Mouse (Mus musculus) gastrocnemius, postnatal 36 days (tissue): ENCODE results near the gene Gm49486. TPM values are rescaled to one million over a fixed set of nuclear protein-coding genes. Genes with fewer than 3 reads are reported as not detected.
"Not testable (repeated sequence)": the region's sequence is repeated elsewhere in the genome, so short reads cannot be mapped to it uniquely, and the experiment has no call there.

ENCODE experiments used
- DNase-seq, 2 experiments: peaks; one replicate each; pipeline ENCODE4 v3.0.0; 2022
- intact Hi-C: fragments of 180-260 bp; cut with DNase I; formaldehyde crosslinking; loops from one replicate; pipeline ENCODE4 v1.15.1; 2025
- total RNA-seq, 2 experiments: library from RNA; stranded (reverse); gene quantifications; 2 replicates each; pipeline ENCODE4 v1.2.3; 2021

The Gm49486 gene
- total RNA-seq, 2 experiments from 2014 or later = 0.46 TPM; not detected in 1

DNA sequence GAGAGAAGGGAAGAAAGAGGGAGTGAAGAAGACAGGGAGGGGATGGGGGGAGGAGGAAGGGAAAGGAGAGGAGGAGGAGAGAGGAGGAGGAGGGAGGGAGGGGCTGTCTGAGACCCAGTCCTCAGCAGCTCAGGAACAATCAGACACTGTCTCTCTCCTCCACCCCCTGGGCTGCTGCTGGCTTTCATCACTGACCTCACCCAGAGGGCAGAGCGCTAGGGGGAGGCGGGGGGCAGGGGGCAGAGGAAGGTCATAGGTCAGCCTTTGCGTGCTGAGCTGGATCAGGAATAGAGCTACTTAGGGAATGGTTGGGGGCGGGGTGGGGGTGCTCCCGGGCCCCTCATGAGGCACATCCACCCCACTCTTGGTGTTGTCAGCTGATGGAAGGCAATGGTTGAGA lies 5.5 kb upstream of the Gm49486 start:
- no peak for DNase-seq
- intact Hi-C loops = loop anchor here (5.0 kb wide), 1 partner anchor 244 kb away; no protein-coding TSS in a partner anchor

- intact Hi-C loops = loop anchor here (5.0 kb wide), 1 partner anchor 243 kb away; no protein-coding TSS in a partner anchor
- DNase-seq = peak; percentile 76 to 84
Measured at GRCm38 (mm10) chr15:79224685-79225084, 4.5 kb upstream of the Gm49486 start.

- intact Hi-C loops, DNase-seq: not testable (repeated sequence)
Measured at GRCm38 (mm10) chr15:79225780-79226179, 3.4 kb upstream of the Gm49486 start.

GRCm38 (mm10) chr15:79235268-79235667 lies 6.1 kb downstream of the Gm49486 start:
- intact Hi-C loops = no loop called here
- no peak for DNase-seq

DNA sequence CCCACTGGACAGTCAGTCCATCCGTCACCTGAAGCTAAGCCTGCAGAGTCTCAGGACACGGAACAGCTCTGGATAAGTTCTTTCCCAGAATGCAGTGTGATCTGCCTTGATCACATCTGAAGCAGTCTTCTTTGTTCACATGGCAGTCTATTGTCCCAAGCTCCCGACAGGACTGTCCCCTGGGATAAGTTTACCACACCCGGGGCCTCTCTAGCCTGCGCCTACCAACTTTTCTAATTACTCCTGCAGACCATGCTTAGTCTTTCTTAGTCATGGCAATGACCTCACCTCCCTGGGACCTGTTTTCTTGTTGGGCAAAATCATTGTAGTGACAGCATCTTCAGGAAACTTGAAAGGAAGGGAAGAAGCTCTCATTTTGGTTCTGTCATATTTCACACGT lies 8.8 kb downstream of the Gm49486 start:
- DNase-seq = no peak
- intact Hi-C loops = no loop called here

DNA sequence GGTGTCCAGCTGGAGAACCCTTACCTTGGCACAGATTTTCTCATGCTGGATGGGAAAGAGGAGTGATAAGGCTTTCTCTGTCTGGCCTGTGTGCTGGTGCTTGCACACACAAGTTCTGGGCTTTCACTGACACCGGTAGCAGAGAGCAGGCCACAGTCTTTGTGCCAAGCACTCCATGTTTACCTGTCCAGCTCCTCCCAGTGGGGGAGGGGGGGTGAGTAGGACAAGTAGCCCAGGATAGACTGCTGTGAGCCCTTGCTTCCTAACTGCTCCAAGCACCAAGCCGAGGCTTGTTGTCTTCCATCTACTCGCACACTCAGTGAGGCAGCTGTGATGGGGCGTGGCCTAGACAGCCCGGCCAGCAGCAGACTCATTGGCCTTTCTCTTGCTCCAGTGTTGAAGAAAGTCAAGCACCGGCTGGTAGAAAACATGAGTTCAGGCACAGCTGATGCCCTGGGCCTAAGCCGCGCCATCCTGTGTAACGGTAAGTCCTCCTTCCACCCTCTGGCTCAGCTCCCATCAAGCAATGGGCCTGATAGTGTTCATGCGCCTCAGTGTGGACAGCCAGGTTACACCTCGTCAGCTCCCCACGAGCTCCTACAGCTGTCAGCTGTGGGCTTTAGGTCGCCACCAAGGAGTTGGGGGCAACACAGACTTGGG lies 13.5 kb downstream of the Gm49486 start:
- intact Hi-C loops = loop anchor here (2.0 kb wide), 1 partner anchor 224 kb away; no protein-coding TSS in a partner anchor

DNA sequence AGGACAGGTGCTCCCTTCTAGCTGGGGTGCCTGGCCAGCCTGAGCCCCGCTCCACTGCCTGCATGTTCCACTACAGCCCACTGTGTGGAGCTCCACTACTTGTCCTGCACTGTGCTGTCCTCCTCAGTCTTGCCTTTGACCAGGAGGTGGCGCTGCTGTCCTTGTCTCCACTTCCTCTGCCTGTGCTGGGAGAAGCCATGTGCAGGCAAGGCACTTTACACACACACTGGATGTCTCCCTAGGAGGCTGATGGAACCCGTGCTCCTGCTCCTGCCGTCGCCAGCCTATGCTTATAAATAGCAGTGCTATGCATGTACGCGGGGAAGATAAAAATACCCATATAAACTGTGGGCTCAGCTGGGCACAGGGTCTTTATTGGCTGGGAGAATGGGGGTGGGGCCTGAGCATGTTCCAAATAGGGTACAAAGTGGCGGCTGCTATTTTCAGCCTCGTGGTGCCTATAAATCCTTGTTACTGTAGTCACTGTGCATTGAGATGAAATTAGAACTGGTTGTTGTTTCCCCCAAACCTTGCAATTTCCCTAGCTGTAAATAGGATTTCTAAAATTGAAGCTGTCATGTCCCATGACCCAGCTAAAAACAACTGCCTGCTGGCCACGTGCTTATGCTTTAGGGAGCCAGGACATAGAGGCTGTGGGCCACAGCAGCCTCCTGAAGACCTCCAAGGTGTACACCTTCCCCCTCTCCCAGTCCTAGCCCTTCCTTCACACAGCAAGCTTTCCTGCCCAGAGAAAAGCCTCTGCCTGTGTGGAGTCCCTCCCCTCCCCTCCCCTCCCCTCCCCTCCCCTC lies 14.2 kb downstream of the Gm49486 start:
- intact Hi-C loops = loop anchor here (2.0 kb wide), 1 partner anchor 223 kb away; no protein-coding TSS in a partner anchor
- DNase-seq = peak; percentile 93 to 97

More for the DNA sequence above, 13.5 kb downstream of the Gm49486 start:
- DNase-seq = no peak

DNA sequence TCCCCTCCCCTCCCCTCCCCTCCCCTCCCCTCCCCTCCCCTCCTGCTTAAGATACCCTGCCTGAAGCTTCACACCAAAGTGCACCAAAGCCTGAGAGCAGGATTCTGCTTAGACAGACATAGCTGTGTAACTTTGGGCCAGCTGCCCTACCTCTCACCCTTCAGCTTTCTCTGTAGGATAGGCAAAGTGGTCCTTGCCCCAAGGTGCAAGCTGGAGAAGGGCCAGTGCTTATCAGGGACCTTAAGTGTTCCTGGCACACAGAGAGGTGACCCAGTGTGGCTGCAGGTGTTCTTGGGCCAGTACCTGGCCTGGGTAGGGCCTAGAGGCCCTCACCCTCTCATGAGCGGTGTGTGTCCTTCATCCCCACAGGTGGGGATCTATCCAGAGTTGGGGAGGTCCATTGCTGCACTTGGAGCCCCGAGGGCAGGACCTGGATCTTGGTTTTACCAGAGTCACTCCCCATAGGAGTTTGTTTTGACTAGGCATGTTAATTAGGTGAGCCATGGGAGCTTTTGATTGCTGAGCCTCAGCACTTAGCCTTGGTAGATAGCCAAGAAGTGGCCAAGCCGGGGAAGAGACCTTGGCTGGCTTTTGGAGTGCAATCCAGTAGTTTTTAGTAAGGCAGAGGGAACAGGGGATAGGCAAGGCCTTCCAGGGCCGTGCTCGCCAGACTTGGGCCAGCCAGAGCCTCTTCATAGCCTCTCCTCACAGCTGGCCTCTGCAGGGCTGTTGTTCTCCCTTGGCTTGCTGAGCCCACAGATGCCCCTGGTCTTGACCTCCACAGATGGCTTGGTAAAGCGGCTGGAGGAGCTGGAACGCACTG lies 15.1 kb downstream of the Gm49486 start:
- intact Hi-C loops = no loop called here
- no peak for DNase-seq

DNA sequence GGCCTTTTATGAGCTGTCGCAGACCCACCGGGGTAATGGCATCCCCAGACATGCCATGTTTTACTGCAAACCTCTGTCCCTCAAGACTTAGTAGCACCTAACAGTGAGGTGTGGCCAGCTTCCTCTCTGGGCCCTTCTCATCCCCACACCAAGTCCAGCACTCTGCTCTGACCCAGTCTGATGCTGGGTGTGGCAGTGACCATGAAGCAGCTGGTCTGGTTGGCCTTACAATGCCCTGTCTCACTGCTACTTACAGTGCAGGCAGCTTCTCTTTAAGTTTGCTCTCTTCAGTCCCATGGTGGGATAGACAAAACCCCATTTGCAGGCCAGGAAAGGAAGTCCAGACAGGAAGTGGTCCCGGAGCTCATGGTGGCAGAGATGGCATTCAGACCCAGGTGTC lies 16.1 kb downstream of the Gm49486 start:
- DNase-seq = no peak
- intact Hi-C loops = loop anchor here (5.0 kb wide), 1 partner anchor 137 kb away; no protein-coding TSS in a partner anchor

GRCm38 (mm10) chr15:79250236-79250635 lies 21.0 kb downstream of the Gm49486 start:
- intact Hi-C loops = no loop called here
- DNase-seq = no peak

DNA sequence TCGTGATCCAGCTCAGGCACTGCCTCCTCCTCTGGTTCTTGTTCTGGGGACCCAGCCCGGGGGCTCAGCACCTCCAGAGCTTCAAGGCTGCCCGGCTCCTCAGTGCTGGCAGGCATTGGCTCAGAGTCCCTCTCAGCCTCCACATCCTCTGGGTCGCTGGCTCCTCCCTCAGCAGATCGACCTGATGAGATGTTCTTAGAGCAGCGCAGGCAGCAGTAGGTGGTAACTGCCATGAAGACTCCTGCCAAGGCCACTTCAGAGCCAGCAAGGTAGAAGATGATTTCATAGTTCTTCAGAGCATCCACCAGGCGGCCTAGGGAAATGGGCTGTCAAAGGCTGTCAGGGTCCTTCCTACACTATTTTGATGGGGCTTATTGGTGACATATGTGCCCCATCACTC lies 22.0 kb downstream of the Gm49486 start:
- DNase-seq = no peak
- intact Hi-C loops = no loop called here

GRCm38 (mm10) chr15:79251781-79252491 lies 22.7 kb downstream of the Gm49486 start:
- no peak for DNase-seq
- intact Hi-C loops = no loop called here

DNA sequence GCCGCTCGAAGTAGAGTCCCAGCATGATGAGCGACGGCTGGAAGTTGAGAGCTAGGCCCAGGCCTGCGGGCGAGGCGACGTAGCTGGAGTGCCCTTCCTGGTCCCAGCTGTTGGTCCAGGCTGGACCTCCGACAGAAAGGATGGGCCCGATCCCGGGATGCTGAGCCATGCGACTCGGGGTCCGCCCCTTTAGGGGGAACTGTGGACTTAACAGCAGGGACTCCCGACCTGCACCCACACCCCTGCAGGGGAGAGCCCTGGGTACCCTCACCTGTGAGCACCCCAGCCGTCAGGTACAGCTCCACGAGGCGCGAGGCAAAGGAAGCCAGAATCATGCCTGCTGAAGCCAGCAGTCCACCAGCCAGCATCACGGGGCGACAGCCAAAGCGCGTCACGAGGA lies 23.4 kb downstream of the Gm49486 start:
- intact Hi-C loops = no loop called here
- DNase-seq = no peak

GRCm38 (mm10) chr15:79254661-79255060 lies 25.5 kb downstream of the Gm49486 start, which contains the start of gene Slc16a8:
TSS of gene Slc16a8 (minus strand) at chr15:79254761.
- intact Hi-C loops = no loop called here
- no peak for DNase-seq

GRCm38 (mm10) chr15:79258521-79258920 lies 29.3 kb downstream of the Gm49486 start:
- no peak for DNase-seq
- intact Hi-C loops = no loop called here

- DNase-seq = peak in 1 of 2 experiments; percentile 47
- intact Hi-C loops = no loop called here
Measured at GRCm38 (mm10) chr15:79261095-79261725, 32.0 kb downstream of the Gm49486 start.

DNA sequence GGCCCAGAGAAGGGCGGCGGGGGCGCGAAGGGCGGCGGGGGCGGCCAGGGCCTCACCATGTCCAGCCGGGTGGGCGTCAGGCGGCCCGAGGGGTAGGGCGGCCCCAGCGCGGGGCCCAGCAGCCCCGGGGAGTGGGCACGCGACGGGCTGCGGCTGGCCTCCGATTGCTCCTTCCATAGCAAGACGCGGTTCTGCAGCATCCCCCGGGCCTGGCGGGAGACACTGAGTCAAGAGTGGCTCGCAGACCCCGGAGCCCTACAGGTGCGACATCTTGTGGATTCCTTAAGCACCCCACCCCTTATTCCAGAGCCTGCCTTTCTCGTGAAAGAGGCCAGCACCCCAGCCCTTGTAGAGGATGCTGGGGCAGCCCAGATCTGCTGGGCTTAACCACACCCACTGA lies 32.6 kb downstream of the Gm49486 start:
- intact Hi-C loops = no loop called here
- DNase-seq = no peak

GRCm38 (mm10) chr15:79262375-79262774 lies 33.2 kb downstream of the Gm49486 start:
- intact Hi-C loops = no loop called here
- DNase-seq = no peak

DNA sequence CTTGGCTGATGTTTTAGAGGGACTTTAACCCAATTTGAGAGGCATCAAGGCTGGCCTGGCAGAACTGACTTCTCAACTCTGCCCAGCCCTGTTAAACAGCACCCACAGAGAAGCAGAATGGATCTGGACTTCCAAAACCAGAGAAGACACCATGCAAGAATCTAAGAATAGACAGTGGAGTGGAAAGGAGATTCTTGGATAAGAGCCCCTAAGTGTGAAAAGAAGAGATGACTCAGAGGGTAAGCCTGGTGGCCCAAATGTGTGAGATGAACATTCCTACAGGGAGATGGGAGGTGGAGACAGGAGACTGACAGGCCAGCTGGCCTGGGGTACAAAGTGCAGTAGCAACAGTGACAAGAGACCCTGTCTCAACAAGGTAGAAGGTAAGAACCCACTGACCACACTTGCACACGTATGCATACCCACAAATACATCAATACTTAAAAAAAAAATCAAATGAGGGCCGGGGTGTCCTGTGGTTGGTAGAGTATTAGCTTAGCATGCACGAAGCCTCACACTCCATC lies 33.7 kb downstream of the Gm49486 start:
- no peak for DNase-seq
- intact Hi-C loops = no loop called here
